Mouse (Mus musculus): ENCODE results near the gene Zfp346. TPM values are rescaled to one million over a fixed set of nuclear protein-coding genes. Genes with fewer than 3 reads are reported as not detected.
"Not testable (repeated sequence)": the region's sequence is repeated elsewhere in the genome, so short reads cannot be mapped to it uniquely, and the experiment has no call there.

The Zfp346 gene
- 17.2 and 19.8 TPM in 2 replicates for total RNA-seq (2015; ENCODE audit: low replicate concordance)
- 21.1 and 21.5 TPM in 2 replicates for total RNA-seq (2017; ENCODE audit: low replicate concordance)

GRCm38 (mm10) chr13:55105045-55105952 is at the start of gene Zfp346:
Gene Zfp346, plus strand, starts transcription at chr13:55105311.
- peak; percentile 93 for ATAC-seq (replicated peaks; ENCODE audit: low FRiP score, poor library complexity, severe bottlenecking)

GRCm38 (mm10) chr13:55058042-55058441 is 47.1 kb upstream of the Zfp346 start:
- ATAC-seq (replicated peaks; ENCODE audit: low FRiP score, poor library complexity, severe bottlenecking): 0 out of 2 replicates have a peak, but pooled peaks have one; percentile 59

GRCm38 (mm10) chr13:55063276-55063675 is 41.8 kb upstream of the Zfp346 start:
- ATAC-seq (replicated peaks; ENCODE audit: low FRiP score, poor library complexity, severe bottlenecking): no peak

- no peak for ATAC-seq (replicated peaks; ENCODE audit: low FRiP score, poor library complexity, severe bottlenecking)
Observed at GRCm38 (mm10) chr13:55069719-55070118, 35.4 kb upstream of the Zfp346 start.

- ATAC-seq (replicated peaks; ENCODE audit: low FRiP score, poor library complexity, severe bottlenecking): no peak
Observed at GRCm38 (mm10) chr13:55071322-55071721, 33.8 kb upstream of the Zfp346 start.

- ATAC-seq (replicated peaks; ENCODE audit: low FRiP score, poor library complexity, severe bottlenecking): no peak
Observed at GRCm38 (mm10) chr13:55075597-55075996, 29.5 kb upstream of the Zfp346 start.

GRCm38 (mm10) chr13:55092588-55092987 is 12.5 kb upstream of the Zfp346 start:
- no peak for ATAC-seq (replicated peaks; ENCODE audit: low FRiP score, poor library complexity, severe bottlenecking)

GRCm38 (mm10) chr13:55097841-55098240 is 7.3 kb upstream of the Zfp346 start:
- ATAC-seq (replicated peaks; ENCODE audit: low FRiP score, poor library complexity, severe bottlenecking): not testable (repeated sequence)

GRCm38 (mm10) chr13:55099066-55099725 is 5.9 kb upstream of the Zfp346 start:
- peak; percentile 64 for ATAC-seq (replicated peaks; ENCODE audit: low FRiP score, poor library complexity, severe bottlenecking)

GRCm38 (mm10) chr13:55099726-55100478 is 5.2 kb upstream of the Zfp346 start, which contains the start of gene Uimc1:
Gene Uimc1, minus strand, starts transcription at chr13:55100300.
- ATAC-seq (replicated peaks; ENCODE audit: low FRiP score, poor library complexity, severe bottlenecking): peak; percentile 79

GRCm38 (mm10) chr13:55101627-55102026 is 3.5 kb upstream of the Zfp346 start:
- ATAC-seq (replicated peaks; ENCODE audit: low FRiP score, poor library complexity, severe bottlenecking): no peak

- no peak for ATAC-seq (replicated peaks; ENCODE audit: low FRiP score, poor library complexity, severe bottlenecking)
Observed at GRCm38 (mm10) chr13:55102366-55102765, 2.7 kb upstream of the Zfp346 start.

GRCm38 (mm10) chr13:55103351-55103750 is 1.8 kb upstream of the Zfp346 start:
- no peak for ATAC-seq (replicated peaks; ENCODE audit: low FRiP score, poor library complexity, severe bottlenecking)

- ATAC-seq (replicated peaks; ENCODE audit: low FRiP score, poor library complexity, severe bottlenecking): peak; percentile 50
Observed at GRCm38 (mm10) chr13:55105953-55106691, 1.0 kb downstream of the Zfp346 start.

- no peak for ATAC-seq (replicated peaks; ENCODE audit: low FRiP score, poor library complexity, severe bottlenecking)
Observed at GRCm38 (mm10) chr13:55107116-55107515, 2.0 kb downstream of the Zfp346 start.

GRCm38 (mm10) chr13:55107694-55108093 is 2.6 kb downstream of the Zfp346 start:
- ATAC-seq (replicated peaks; ENCODE audit: low FRiP score, poor library complexity, severe bottlenecking): no peak

GRCm38 (mm10) chr13:55114375-55114774 is 9.3 kb downstream of the Zfp346 start:
- no peak for ATAC-seq (replicated peaks; ENCODE audit: low FRiP score, poor library complexity, severe bottlenecking)

GRCm38 (mm10) chr13:55124903-55125302 is 19.8 kb downstream of the Zfp346 start:
- no peak for ATAC-seq (replicated peaks; ENCODE audit: low FRiP score, poor library complexity, severe bottlenecking)

- ATAC-seq (replicated peaks; ENCODE audit: low FRiP score, poor library complexity, severe bottlenecking): no peak
Observed at GRCm38 (mm10) chr13:55133448-55133847, 28.3 kb downstream of the Zfp346 start, which contains the start of gene Gm17617. Gene Gm17617, minus strand, starts transcription at chr13:55133548.

Measured in erythroid progenitor cell, adult 5-6 weeks (primary cell).